Mouse (Mus musculus) adrenal gland, adult (tissue): ENCODE measurements around the gene Prpf8.

Experiments
- DNase-seq, 2 experiments: peaks; one replicate each; pipeline ENCODE4 v3.0.0; 2022 to 2023; ENCODE audit warnings: low spot score in 1 of 2; ENCODE audit not compliant: inconsistent age in 2 of 2

The Prpf8 gene

DNA sequence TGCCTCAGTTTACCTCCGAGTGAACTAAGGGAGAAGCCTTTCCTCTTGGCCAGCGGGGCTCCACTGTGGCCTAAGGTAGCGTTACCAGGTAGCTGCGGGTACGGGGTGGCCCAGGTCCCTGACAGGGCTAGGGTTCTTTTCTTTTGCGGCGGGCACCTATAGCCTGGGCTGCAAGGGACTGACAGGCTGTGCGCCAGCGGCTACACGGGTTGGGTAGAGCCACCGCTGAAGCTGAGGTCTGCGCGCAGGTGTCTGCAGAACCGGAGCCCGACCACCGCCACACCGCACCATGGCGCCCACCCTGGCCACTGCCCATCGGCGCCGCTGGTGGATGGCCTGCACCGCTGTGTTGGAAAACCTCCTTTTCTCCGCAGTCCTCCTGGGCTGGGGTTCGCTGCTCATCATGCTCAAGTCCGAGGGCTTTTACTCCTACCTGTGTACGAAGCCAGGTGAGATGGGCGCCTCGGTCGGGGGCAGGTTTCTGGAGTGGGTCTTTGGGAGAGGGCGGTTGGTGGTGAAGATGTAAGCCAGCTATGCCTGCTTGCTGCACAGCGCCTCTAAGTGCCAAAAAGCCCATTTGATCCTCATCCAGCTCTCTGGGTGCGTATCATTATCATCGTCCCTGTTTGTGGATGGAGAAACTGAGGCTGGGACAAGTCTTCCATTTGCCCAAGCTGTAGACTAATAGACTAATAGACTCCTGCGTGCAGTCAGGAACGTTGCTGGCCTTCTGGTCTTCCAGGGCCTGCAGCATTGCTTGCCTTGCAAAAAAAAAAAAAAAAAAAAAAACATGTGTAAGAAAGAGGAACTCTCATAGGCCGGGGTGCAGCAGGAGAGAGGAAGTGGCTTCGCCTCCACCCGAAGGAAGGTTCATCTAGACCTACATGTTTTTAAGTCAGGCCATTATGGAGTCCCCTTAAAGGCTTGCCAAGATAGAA is 46.0 kb downstream of the Prpf8 start:
- peak in 1 of 2 experiments; percentile 63 for DNase-seq

DNA sequence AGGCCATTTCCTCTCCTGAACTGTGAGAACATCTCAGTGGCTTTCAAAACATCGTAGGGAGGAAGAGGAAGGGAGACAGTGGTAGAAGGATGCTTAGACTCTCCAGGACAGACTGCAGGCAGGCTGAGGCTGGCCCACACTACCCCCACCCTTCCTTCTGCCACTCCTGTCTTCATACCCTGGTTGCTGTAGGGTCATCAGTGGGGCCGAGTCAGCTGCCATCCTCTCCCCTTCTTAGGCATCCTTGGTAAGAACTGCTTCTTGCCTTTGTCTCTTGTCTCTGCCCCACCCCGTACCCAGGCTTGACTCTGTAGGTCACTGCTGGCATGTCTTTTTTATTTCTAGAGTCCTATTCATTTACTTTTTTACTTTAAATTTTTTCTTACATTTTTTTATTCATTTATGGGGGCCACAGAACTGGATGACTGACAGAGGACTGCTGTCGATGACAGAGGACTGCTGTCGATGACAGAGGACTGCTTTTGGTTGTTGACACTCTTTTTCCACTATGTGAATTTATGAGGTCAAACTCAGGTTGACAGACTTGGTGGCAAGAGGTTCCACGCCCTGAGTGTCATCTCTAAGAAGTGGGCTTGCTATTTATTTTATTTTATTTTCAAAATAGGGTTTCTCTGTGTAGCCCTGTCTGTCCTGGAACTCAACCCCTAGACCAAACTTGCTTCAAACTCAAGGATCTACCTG is 46.8 kb downstream of the Prpf8 start:
- DNase-seq: no peak

DNA sequence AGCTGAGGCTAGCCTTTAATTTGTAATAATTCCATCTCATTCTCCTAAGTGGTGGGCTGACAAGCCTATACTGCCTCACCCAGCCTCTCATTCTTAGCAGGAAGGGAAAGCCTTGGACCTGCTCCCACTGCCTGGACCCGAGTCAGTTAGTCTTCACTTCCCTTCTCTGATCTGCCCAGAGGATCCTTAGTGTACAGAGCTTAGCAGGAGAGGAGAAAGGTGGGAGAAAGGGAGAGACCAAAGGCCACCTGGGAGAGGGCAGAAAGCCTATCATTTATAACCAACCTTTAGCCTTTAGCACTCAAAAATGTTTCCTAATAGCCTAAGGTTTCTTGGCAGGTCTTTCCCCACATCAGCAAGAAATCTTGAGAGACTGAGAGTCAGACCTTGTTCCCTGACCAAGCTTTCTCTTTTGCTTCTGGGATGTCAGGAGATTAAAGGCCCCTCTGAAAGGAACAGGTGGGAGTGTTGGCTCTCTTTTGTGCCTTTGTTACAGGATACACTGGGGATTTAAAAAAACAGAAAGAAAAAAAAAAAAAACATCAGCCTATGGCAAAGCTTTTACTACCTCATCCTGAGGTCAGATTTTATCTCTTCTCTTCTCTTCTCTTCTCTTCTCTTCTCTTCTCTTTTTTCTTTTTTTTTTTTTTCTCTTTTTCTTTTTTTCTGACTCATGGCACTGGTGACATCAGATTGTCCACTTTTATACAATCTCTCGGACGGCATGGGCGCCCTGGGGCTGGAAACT is 47.8 kb downstream of the Prpf8 start:
- peak in 1 of 2 experiments; percentile 57 for DNase-seq

DNA sequence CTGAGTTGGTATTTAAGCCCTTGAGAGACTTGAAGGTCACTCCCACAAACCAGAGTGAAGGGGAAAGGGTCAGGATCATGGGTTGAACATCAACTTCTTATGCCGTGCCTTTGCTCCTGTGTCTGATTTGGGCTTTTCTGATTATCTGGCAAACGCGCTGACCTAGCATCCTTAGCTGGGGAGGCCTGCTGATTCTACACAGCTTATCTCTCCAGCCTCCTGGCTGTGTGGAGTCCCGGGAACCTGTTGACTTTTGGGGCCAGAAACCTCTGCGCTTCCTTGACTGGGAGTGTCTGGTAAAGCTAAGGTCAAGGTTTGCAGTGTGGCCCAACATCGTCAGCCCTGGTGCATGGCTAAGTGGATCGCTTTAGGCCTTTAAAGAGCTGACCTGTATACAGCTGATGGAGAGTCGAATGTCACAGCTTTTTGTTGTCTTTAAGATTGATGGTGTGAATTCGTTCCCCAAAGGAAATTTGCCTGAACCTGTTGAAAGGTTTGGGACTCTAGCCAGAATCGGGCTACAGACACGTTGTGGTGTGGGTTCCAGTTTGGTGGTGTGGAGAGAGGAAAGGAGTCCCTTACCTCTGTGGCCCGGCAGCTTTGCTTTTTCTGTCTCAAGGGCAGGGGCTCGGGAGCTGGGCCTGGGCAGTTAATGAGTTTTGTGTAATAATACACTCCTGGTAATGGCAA is 48.6 kb downstream of the Prpf8 start:
- peak in 1 of 2 experiments; percentile 68 for DNase-seq

DNA sequence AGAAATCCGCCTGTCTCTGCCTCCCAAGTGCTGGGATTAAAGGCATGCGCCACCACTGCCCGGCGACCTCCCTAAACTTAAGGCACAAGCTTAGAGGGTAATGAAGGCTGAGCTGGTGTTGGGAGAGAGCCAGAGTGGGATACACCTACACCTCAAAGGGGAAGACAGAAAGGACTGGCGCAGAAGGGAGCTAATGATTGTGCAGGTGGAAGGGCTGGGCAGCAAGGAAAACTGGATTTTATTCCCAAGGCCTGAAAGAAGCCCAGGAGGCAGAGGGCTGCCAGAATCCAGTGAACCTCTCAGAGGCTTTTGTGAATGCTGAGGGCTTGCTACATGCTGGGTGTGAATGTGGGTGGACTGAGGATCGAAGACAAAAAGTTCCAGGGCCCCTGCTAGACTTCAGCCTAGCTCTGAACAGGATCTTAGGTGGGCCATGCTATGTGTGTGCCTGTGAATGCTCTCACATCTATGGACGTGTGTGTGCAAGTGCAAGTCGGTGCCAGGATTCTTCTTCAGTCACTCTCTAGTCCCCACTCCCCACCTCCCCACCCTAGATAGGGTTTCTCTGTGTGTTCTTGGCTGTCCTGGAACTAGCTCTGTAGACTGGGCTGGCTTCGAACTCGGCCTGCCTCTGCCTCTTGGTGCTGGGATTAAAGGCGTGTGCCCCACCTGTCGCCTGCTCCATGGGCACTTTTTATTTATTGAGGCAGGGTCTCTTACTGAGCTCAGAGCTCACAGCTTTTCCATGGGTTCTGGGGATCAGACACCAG is 49.8 kb downstream of the Prpf8 start:
- no peak for DNase-seq

DNA sequence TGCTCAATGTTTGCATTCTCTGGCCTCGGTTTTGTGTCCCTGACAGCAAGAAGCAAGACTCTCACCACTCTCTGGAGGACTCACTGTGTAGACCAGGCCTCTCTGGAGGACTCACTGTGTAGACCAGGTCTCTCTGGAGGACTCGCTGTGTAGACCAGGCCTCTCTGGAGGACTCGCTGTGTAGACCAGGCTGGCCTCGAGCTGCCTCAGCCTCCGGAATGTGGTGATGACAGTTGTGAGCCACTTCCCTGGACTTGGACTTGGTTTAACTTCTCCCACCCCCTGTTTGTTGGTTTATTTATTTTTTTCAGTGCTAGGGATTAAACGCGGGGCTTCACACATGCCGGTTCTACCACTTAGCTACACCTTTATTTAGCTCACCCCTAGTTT is 50.4 kb downstream of the Prpf8 start:
- DNase-seq: no peak

DNA sequence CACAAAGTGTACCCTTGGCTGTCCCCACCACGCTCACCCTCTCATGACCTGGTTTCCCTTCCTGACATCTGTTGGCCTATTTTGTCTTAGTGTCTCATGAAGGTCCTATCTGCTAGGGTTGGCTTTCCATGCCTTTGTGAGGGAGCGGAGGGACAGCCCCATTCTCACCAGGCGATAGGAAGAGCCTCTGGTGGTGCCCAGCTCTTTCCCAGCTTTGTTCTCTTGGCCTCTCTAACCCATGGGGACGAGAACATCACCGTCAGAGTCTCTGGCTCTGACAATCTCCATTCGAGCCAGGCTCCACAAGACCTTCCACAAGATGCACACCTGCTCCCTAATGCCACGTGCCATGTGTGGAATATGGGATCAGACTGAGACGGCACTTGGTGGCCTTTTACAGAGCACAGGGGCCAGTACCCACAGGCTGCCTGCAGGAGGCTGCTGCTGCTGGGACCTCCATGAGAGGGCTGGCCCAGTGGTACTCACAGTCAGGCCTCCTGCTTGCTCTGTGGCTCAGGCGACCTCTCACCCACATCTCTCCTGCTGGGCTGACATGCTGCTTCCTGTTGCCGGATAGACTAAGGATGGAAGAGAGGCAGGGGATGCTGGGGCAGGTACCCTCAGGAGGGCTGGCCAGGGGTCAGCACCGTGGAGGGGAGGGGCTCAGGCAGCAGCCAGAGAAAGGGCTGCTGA is 51.0 kb downstream of the Prpf8 start:
- no peak for DNase-seq

DNA sequence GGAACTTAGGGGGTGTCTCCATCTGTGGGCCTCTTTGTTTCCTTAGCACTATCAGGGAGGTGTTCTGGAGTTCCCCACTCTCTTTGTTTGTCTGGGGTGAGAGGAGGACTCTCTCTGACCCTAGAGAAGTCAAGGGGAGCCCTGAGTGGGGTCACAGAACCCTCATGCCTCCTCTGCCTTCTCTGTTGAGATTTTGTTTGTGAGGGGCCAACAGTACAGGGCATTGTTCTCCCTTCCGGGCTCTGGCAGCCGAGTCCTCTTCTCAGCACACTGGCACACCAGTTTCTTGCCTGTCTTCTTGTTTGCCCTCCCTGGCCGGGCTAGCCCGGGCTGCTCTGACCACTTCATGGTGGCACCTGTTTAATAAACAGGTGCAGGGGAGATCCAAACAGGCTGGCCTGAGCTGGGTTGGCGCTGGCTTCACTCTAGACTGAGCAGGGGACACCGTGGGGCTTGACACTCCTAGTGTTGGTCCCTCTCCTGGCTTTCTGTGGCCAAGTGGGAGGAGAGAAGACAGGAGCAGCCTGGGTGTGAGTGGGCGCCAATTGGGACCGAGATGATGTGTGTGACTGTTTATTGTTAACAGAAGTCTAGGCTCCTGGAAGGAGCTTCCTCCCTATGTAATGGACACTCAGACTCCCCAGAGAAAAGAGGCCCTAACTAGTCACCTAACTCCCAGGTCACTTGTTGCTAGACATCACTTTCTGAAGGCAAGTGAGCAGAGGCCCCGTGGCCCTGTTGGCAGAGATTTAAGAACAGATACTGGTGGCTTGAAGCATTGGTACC is 51.8 kb downstream of the Prpf8 start:
- no peak for DNase-seq

DNA sequence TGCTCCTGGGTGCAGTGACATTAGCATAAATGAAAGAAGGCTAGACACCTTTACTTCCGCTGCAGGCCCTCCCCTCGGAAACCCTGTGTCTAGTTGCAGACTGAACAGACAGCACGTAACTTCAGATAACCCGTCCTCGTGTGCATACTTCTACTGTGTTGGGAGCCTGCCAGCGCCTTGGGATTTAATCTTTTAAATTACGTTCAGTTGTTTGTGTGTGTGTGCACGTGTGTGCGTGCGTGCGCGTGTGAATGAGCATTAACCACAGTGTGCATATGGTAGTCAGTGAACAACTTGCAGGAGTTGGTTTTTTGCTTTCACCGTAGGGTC is 52.3 kb downstream of the Prpf8 start:
- DNase-seq: no peak

DNA sequence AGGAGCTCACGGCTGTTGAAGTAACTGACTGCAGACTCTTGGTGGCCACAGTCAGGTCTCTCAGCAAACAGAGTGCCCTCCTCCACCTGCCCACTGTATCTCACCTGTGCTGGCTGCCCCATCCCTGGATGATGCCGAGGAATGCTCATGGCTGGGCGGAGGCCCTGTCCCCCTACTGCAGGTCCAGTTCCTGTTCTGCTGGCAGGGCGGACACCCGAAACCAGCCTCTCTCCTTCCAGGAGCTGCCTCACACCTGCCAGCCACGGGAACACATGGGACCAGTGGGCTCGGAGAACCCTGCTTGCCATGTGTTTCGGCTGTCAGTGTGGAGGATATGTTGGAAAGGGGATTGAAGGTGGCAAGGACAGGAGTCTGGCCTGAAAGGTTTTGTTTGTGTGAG is 53.6 kb downstream of the Prpf8 start:
- DNase-seq: no peak

DNA sequence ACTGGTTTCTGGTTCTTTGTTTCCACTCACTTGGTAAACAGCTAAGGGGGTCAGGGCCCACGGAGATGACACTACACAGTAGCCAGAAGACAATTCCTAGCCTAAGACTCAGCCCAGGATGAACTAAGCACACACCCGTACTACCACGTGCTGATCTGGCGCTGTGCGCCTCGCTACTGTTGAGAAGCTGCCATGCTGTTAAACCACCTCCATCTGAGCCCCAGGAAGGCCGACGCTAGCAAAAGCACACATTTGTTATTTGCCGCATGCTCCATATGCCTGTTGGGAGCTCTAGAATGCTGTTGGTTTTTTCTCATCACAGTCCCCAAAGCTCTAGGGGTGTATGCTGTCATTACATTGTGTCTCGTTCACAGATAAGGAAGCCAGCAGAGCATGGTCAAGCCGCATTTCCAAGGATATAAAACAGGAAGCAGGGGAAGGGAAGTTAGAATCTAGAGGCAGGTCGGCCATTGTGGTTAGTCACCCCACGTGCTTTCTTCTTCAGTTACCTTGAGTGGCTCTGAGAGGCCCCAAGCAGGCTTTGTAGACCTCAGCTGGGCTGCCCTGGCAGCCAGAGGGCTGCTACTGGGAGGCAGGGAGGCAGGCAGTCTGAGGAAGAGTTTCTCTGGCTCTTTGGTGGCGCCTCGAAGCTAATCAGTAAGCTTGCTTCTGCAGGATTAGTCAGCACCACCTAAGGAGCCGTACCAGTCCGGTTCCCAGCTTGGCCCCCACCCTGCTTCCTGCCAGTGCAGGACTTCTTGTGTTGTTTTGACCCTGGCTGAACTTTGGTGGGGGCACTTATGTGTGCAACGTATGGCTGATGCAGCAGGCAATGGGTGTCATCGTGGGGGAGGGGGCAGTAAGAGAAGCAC is 54.3 kb downstream of the Prpf8 start:
- DNase-seq: no peak

DNA sequence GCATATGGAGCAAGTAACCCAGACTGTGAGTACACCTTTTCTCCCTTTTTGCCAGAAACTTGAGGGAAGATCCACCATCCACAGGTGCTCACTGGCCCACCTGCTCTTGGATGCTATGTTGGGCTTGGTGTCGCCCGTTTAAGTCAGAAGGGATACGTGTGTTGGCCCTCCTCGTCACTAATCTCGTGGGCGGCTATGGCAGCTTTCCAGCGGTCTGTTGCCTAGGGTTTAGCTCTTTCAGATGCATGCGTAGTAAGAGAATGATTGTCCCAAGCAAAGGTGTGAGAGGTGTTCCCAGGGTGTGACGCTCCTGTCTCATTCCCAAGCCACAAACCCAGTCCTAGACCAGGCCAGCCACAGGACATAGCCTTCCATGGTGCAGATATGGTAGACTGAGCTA is 58.1 kb downstream of the Prpf8 start:
- DNase-seq: no peak

DNA sequence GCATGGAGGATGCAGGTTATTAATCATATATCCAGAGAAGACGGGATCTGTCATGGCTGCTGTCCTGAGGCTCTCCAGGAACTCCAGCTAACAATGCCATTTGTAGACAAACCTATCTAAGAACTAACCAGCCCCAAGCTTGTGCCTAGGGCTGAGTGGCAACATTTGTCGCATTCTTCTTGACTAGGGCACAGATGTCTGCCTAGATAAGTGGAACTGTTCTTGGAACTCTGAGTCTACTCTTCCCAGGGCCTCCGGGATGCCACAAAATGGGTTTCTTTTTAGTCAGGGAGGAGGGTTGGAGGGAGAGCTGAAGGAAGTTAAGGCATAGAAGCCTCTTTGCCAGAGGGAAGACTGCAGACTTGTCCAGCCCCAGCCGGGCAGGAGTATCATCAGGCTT is 59.4 kb downstream of the Prpf8 start:
- DNase-seq: no peak

DNA sequence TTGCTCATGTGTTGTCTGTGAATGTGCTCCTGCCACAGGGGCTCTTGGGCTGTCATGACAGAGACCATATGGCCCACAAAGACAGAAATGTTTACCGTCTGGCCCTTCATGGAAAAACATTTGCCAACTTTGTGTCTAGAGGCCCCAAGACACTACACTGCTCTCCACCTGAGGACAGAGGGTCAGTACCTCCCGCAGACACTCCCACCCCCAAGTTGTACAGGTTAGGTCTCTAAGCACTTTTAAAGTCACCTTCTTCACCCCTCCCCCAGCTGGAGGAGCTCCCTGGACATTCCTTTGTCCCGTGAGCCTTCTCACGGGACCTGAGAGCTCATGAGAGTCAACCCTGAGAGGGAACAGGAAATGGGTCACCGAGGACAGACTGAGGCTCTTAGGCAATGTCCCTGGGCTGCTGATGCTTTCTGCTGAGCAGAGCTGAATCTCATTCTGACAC is 63.1 kb downstream of the Prpf8 start:
- peak in 1 of 2 experiments; percentile 71 for DNase-seq

DNA sequence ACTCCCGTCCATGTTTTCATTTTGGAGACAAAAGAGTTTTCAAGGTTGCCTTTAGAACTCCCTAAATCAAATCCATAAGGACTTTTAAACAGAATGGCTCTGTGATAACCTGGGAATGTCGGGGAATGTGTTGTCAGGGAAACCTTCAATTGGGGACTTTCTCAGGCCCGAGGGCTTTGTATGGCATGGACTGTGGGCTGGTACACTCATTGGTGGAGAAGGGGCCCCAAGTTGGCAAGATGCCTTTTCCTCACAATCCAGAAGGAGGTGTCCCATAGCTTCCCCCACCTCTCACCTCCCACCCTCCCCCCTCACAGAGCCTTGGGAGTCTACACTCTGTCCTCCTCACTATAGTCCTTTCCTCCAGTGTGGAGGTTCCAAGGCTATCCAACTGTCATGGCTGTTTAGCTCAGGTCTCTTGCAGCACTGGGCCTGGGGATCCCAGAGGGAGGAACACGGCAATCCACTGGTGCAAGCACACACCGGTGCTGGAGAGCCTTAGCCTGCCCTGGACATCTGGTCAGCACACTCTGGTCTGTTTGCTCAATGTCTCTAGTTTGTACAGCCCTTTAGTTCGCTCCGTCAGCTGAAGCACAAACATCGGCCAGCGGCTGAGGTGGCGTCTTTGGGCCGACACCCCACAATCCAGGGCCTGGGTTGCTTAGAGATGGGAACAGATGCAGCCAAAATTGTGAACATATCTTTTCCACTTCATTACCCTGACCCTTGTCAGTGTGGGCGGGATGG is 63.8 kb downstream of the Prpf8 start:
- peak in 1 of 2 experiments; percentile 43 for DNase-seq

DNA sequence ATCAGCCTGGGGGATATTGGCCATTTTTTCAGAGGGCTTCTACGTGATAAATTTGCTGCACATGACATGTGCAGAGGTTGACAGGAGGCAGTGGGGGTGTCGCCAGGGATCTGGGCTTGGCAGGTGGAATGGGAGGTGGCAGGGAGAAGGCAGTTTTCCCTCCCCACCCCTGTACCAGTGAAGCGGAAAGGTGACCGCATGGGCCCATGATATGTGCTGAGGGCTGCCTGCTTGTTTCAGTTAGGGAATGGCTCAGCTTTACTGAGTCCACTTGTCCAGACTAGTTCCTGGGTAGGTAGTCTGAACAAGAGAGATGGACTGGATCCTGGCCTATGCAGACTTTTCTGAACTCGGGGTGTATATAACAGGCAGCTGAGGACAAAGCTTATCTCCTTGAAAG is 64.7 kb downstream of the Prpf8 start:
- peak in 1 of 2 experiments; percentile 36 for DNase-seq

DNA sequence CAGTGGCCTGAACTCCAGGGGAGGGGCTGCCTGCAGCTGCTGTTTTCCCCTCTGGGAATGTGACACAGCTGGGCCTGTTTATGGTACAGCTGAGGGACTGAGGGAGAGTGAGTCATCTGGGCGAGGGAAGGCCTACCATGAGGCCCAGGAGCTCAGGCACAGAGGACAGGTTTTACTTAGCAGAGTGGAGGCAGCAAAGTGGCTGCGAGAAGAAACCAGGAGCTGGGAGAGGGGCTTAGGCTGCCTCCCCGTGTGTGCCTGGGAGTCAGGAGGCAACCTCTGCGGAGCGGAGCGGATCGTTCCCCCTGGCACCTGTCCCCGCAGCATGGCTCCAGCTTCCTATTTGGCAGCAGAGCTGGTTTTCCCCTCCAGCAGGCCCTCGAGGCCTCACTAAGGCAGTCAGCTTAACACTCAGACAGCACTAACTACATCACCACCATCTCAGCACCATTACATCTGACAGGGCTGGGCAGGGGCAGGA is 65.4 kb downstream of the Prpf8 start:
- DNase-seq: peak in 1 of 2 experiments; percentile 58
